Mouse (Mus musculus): ENCODE measurements around the gene Zmat5.

- no peak for TF ChIP-seq TAL1 (IDR thresholded peaks at IDR 0.05; ENCODE audit: low read length)
- TF ChIP-seq GATA1 (IDR thresholded peaks at IDR 0.05; ENCODE audit: low read length) = no peak
These were observed 12.3 kb upstream of the Zmat5 start for GRCm38 (mm10) chr11:4692162-4692561.
